Mouse (Mus musculus): ENCODE measurements around the gene Asb4. TPM values are rescaled to one million over a fixed set of nuclear protein-coding genes. Genes with fewer than 3 reads are reported as not detected.

Asb4 gene
- total RNA-seq, 1 experiment from 2014 or later = not detected

Other genes starting within 250 kb of the Asb4 start
- gene Pon1, start 189.4 kb upstream of the Asb4 start, total RNA-seq (2017) = not detected in 3 replicates
- 2.1 to 7.2 TPM (median 4.7 TPM) in 3 replicates for gene Pon3, start 127.1 kb upstream of the Asb4 start, total RNA-seq (2017)
- gene Pon2, start 84.9 kb upstream of the Asb4 start, total RNA-seq (2017) = 60.1 to 68.1 TPM (median 66.0 TPM) in 3 replicates
- gene Pdk4, start 112.9 kb downstream of the Asb4 start, total RNA-seq (2017) = not detected in 3 replicates

All from monocyte, adult 5-6 weeks (primary cell).